Mouse (Mus musculus): ENCODE results near the gene Pglyrp1.

DNA sequence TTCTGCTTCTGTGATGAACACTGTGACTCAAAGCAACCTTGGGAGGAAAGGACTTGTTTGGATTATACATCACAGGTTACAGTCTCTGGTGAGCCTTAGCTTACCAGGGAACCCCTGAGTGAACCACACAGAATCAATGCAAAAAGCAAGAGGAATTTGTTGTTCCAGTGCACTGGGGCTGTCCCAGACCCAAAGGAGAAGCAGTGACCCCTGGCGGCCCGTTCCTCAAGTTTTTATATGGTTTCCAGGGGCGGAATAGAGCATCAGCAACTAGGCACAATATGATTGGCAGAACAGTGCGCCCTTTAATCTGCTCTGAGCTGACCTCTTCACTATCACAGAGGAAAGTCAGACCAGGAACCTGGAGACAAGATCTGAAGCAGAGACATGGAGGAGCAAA lies 45.1 kb downstream of the Pglyrp1 start:
- no peak for TF ChIP-seq CTCF (IDR thresholded peaks at IDR 0.05; ENCODE audit: extremely low read depth, insufficient read depth, insufficient read length, insufficient replicate concordance)
- no peak for TF ChIP-seq POLR2A (IDR thresholded peaks at IDR 0.05; ENCODE audit: low read depth, low read length)
